Mouse (Mus musculus) c-Kit-positive CD71-positive TER-119-negative erythroid progenitor cells, embryonic 14.5 days (primary cell): ENCODE results near the gene Sult5a1.

Experiments used
- DNase-seq: peaks from one replicate; pipeline ENCODE4 v3.0.0-alpha.2; 2013; ENCODE audit warnings: low read depth

The Sult5a1 gene

GRCm38 (mm10) chr8:123101244-123101643 is 56.9 kb downstream of the Sult5a1 start:
- no peak for DNase-seq

DNA sequence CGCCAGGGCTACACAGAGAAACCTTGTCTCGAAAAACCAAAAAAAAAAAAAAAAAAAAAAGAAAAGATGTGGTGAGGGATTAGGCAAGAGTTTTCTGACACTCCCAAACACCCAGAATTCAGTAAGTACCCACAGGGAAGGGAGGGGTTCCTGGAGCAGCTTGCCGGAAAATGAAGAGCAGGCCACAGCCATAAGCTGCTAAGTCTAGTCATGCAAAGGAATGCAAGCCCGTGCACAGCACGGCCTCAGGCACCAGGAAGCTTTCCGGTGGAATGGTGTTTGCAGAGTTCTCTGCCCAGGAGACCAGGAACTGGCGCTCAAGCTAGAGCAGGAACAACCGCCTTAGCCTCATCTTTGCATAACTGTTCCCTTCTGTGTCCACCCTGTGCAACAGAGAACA is 57.8 kb downstream of the Sult5a1 start:
- no peak for DNase-seq

DNA sequence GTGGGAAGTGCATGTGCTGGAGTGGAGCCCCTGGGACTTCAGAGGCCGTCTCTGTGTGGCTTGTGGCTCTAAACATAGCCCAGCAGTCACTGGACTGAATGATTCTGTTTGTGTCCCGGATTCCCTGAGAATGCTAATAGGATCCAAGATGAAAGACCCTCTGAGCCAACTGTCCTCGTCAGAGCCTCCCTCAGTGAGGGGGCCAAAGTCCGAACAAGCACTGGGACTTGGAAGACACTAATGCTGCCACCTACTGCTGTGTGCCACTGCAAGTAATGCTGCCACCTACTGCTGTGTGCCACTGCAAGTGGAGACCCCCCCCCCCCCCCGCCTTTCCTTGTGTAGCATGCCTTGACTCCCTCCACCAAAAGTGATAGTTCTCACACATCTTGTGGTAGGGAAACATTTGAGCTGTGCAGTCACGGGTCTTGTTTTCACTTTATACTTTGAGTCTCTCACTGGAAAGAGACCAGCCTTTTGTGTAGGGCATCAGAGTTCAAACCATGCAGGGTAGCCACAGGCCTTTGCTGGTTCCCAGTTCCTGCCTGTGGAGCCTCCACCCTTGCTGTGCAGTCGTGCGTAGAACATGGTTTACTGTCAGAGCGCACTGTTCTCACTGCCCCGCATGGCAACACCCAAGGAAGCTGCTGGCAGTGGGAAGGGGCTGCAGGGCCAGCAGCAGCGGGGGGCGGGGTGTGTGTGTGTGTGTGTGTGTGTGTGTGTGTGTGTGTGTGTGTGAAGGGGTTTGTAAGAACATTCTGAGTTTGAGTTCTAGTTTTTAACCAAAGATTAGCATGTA is 60.1 kb downstream of the Sult5a1 start:
- no peak for DNase-seq

DNA sequence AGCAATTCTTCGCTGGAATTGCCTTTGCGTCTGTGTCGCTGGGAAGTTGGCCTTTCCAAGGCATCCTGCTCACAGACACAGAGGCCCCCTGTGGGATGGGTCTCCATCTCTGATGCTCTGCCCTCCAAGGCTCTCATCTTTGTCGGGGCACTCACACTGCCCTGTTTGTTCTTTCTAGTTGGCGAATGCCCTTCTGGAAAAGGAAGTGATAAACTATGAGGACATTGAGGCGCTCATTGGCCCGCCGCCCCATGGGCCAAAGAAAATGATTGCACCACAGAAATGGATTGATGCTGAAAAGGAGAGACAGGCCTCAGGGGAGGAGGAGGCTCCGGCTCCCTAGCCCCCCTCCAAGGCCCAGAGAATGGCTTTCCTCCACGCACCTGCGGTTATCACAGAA is 60.9 kb downstream of the Sult5a1 start:
- DNase-seq: no peak
